ENCODE assay signal across 9 mouse cellular contexts in genomic region chr2:24750051-24750450, GRCm38 (mm10). TPM values are rescaled to one million over a fixed set of nuclear protein-coding genes. Genes with fewer than 3 reads are reported as not detected.
"Had no signal": no experiment of that assay in that cellular context is flagged by ENCODE, and none has a peak within 500 bp of the region (broad histone marks: within the 10 kb centered on the region; RNA-seq: fewer than 3 reads in every experiment).

No protein-coding gene starts in this region.

- DNase-seq: kidney, postnatal 10 days; layer of hippocampus, postnatal 36 days; left cerebral cortex, postnatal 4 days; lung, adult 18-20 months; right cerebral cortex, adult 18-20 months; right cerebral cortex, postnatal 25 days had no signal

- ATAC-seq: intestine, postnatal 0 days; midbrain, embryonic 16.5 days had no signal

RNA-seq across cellular contexts. Expression of gene Cacna1b, which starts 12.9 kb away (rescaled TPM):
- polyA plus RNA-seq: liver, adult 2 months had no signal
